Mouse (Mus musculus): ENCODE measurements at regions not wholly inside any gene's neighbourhood (a gene's known extent, or its start where the extent isn't known, plus 50 kb on each side); places are given as distances from the start of the nearest gene placed in this dataset.

DNA sequence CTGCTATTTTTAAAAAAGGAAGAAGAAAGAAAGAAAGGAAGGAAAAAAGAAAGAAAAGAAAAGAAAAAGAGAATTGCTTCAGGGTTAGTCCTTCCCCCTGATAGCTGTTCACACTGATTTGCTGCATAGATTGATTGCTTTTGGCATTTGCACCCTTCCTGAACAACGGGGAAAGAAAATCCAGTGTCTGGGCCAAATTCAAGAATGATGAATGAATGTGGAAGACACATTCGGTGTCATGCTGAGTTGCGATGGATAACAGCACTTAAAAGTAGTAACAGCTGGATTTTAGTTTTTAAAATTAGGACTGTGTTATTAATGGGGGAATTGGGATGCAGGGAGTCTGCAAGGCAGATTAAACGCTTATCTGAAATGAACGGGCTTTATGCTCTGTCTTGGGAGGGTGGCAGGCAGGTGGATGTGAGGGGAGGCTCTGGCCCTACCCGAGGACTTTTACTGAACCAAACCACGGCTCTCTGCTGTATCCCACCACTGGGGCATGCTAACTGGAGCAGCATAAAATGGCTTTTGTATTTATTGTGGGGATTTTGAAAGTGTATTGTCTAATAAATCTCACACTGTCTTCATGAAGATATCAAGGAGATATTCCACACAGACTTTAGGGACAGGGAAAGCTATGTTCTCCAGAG lies 114.4 kb downstream of the Lca5 start:
- no peak for DNase-seq

DNA sequence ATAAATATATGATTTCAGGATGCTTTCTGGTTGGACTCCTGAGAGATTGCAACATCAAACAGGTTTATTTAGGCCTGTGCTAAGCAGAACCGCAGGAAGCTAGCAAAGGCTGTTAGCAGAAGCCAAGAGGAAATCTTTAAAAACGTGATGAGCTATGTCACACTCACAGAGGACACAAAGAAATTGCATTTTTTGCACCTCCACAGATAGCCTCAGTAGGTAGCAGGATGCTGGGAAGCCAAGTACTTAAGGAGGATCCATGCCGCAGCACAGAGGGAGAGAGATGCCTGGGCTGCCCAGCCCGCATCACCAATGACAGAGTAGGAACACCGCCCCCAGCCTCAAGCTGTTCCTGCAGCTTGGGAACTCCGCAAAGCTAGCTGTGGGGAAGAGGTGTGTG lies 115.0 kb downstream of the Lca5 start:
- no peak for DNase-seq

DNA sequence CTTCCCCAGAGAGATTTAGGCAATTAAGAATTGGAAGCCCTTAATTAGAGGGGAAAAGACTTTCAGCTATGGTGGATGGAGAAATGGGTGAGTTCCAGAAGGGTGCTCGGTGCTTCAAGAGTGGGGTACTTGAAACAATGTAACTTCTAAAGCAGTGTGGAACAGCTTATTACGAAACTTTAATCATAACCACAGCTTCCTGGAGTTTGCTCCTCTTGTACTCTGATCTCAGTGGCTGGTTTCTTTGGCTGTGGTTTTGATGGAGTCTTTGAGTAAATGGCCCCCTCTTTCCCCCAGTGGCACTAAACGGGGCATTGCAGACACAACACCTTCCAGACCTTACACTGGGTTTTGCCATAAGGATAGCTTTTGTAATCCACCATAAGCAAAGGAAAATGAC lies 116.6 kb downstream of the Lca5 start:
- DNase-seq: no peak

DNA sequence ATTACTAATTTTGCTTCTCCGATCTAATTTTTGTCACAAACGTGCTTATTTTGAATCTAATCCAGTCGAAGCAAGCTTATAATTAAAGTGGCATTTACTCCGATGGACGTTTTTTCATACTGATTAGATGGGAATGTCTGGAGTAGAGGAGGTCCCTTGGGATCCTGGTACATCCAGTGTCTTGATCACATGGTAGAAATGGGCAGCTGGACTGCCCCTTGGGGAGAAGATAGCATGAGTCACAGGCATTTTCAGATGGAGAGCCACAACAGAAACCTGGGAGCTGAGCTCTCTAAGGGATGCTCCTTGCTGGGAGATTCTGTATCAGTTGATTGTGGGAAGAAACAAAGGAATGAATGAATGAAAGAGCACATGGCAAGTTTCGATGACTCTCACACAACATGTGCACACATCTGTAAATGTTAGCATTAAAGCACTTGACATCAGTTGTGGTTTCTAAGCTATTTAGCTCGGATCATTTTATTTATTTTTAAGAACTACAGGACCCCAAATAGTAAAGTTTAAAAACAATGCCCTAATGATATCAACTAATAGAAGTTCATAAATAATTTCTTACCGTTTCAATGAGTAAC lies 117.8 kb downstream of the Lca5 start:
- no peak for DNase-seq

DNA sequence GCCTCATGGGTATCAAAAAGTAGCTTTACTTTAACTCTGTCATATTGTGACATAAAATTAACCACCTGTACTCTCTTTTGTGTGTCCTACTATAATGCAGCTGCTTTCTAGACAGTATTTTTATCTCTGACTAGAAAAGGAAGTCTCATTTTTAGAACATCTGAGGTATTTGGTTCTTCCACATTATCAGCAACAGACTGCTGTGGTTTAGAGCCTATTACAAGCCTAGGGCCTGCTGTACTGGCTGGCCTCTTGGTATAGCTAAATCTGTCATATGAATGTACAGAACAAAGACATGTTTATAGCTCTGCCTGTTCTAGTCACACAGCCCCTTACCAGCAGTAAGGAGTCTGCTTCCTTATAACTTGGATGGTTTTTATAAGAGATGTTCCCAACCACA lies 119.1 kb downstream of the Lca5 start:
- DNase-seq: no peak

DNA sequence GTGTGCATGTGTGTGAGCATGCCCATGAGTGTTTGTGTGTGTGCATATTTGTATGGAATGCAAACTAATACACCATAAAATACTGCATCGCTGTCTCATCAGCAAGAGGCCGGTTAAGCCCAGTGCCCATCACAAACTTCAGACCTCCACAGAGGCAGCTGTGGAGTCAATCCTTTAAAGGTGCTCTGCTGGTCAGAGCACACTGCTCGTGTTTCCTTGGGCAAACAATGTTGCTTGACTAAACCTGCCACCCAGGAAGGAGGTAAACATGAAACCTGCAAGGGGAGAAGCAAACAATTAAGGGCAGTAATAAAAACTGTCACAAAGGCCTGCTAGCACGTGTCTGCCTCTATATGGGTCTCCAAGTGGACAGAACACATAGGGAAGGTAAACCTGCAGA lies 120.1 kb downstream of the Lca5 start:
- no peak for DNase-seq

DNA sequence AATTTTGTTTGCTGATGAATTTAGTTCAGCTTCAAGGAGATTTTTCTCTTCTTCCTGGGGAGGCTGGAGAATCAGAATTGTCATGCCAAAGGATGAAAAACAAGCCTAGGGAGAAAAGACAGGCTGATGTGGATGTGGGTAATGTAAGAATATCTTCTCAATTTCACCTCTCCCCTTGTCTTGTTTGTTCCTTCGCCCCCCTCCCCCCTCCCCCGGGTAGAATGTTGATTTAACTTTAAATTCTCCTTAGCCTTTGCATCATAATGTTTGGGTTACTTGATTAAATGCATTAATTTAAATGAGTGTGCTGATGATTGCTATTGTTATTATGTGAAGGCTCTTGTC lies 124.1 kb downstream of the Lca5 start:
- DNase-seq: no peak

DNA sequence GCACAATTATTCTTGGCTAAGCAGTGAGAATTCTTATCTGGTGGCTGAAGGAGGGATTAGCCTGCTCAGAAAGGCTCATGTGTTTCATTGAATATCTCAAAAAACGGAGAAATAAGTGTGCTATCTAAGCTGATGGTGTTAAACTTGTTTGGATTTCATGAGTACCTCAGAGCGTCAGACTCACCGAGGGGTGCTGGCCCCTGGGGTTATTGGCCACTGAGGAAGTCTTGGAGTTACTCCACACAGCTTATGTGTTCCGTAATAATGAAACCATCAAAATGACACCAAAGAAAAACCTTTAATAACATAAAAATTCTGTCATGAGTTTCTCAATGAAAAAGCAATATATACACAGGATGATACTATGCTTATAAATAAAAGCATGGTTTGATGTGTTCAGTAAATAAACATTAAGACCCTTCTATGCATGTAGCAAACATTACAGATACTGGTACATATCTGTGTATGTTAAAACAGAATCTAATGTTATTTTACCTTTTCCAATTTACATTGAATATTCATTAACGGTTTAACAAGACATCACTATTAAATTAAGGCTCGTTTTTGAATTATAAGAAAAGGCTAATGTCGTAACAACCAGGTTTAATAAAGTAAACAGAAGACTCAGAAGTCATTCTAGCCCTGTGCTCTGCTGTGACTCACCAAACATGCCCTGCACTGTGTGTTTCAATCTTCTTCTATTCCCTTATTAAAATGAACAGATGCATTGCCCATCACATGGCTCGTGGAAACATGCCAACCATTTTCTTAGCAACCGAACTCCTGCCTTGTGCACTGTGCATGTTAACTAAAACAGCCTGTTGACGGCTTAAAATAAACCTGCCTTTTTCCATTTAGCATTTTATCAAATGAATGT lies 124.7 kb downstream of the Lca5 start:
- no peak for DNase-seq

DNA sequence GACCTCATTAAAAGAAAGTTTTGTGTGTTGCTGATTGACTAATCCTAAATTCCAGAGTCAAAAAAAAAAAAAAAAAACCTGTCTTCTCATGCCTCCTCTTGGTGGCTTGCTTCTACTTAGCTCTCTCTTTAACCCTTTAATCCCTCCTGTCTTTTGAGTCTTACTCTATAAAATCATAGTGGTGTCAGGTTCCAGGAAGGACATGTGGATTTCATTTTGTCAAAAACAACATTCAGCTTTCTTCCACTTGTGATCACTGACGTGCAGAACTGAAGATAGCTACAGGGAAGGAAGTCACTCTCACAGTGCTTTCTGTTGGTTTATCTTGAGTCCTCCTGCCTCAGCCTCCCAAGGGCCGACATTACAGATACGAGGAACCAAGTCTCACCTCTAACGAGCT lies 132.2 kb downstream of the Lca5 start:
- DNase-seq: no peak

DNA sequence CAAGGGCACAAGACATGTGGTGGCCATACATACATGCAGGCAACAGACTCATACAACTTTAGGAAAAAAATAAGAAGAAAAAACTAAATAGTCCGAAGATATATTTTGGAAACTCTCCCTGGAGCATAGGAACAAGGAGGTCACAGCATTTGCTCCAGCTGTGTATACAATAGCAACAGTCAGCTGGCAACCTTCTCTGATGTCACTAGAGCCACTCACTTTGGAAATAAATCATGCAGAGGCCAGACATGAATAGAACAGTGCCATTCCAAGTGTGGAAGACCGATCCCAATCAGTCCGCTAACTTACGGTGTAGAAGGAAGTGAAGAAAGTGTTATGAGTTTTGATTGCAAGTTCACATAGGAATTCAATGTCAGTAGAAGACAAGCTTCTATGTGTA lies 132.8 kb downstream of the Lca5 start:
- DNase-seq: no peak

DNA sequence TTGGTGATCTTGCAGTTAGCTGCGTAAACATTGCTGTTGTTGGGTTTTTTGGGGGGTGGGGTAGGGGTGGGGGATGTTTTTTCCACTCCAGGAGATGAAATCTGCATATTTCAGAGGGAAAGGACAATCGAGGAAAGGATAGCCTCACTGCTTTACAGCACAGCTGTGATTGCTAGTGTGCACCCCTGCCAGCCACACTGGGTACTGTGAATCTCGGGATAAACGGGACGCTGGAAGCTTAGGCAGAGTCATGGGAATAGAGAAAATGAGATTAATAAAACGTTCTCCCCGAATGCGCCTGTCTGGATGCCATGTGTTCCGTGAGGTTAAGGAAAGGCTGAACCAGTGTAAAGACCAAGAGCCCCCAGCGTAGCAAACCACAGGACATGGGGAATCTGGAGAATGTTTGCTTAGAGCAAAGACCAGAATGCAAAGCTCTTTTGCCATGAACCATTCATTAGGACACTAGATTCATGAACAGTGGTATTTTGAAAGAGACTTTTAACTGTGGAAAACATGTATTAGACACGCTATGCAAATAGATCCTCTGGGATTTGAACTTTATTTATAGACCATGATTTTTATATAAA lies 133.5 kb downstream of the Lca5 start:
- DNase-seq: no peak

DNA sequence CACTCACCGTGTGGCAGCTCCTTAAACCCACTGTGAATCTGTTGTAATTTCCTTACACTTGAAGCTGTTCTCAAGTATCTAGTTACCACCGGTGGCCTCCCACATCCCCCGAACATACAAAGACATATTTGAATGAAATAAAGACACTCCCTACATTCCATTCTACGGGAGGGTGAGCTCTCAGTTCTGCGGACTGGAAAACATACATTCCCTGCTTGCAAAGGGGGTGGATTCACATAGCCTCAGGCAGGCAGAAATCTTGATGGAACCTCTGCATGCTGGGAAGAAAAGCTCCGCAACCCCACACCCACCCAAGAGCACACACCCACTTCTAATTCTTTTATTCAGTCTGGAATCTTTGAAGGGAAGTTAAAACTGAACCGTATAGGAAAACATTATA lies 136.0 kb downstream of the Lca5 start:
- no peak for DNase-seq

DNA sequence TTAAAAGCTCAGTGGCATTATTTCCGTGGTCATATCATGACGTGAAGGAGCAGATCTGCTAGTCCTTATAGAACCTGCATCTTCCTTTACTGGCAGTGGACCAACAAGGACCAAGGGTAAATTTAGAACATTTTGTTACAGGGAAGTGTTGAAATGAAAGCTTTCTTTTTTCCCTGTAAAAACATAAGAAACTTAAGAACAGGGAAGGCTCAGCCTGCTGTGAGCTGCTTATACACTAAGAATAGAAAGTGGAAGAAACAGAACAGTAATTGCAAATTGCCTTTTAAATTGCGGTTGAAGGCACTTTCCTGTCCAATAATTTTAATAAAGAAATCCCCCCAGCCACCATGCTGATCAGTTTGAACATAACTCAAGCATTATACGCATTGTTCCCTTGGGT lies 140.4 kb downstream of the Lca5 start:
- DNase-seq: no peak

DNA sequence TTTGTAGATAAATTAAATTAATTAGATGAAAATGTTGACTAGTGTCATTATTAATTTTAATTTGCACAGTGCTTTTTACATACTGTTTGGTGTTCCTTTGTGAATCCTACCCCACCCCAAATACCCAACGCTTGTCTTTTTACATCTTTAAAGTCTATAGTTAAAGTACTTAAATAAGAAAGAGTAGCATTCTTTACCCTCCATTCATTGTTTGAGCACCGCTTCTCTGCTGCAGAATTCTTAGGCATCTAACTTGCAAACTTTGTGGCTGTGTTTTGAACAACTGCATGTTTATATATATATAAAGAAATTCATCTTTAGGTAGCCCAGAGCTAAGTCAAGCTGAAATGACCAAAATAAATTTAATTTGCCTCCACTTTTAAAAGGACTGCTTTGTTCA lies 140.9 kb downstream of the Lca5 start:
- DNase-seq: no peak

DNA sequence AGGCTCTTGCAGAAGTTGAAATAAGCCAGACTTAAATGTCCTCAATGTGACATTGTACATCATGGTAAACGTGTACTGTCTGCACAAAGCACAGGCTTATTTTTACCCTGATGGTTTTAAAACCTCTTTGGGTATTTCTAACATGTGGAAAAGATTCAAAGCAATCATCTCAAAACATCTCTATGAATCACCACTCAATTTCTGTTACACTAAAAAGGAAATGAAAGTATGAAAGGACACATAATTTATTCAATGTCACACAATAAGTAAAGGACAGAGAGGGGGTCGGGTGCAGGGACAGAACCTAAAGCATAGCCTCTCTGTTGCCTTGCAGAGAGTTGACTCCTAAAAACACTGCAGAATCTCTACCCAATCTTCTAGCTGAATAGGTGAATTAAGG lies 141.3 kb downstream of the Lca5 start:
- DNase-seq: no peak

DNA sequence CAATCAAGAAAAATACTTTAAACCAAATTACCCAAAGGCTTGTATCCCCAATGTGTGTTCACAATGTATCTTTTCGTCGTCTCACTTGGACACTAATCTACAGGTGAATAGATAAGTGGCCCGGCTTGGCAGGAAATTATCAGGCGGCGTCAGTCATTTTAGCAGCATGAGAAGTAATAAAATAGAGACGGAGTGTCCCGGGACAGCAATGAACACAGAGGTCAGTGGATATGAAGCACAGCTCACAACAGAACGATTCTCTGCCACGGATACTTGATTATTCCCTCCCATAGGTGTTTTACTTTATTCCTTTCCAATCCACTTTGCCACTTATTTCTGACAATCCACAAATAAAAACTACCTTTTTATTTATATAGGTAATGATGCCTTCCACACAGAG lies 145.5 kb downstream of the Lca5 start:
- no peak for DNase-seq

DNA sequence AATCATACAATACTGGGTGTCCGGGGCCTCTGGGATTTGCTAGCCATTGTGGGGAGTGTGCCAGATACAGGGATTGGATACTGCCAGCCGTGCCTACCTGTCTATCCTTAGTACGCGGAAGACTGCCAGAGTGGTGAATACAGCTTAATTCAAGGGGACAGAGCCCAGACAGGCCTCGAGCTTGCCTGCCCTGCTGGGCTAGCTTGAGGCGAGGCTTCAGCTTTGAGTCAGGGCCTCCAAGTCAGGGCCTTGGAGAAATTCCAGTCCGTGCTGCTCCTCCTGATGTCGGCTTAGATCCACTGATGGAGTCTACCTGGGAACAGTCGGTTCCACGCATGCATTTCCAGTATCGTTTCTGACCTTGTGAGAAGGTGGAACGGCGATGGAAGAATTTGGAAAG lies 146.5 kb downstream of the Lca5 start:
- no peak for DNase-seq

DNA sequence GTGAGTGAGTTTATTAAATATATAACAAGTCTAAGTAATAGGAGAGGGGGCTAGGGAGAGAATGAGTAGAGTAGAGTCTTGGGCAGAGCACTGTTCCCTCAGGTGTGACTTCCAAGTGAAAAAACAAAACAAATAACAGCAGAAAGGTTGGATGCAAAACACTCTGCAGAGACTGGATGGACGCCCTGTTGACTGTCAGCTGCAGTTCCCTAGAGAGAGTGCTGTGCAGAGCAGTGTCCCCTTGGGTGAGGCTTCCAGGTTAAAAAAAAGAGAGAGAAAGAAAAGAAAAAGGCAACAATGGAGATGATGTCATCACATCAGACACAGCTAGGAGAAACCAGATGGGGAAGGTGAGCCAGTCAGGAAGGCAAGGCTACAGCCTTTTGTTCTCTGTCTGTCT lies 137.6 kb upstream of the Hmgn3 start:
- peak in 1 of 2 experiments; percentile 18 for DNase-seq

DNA sequence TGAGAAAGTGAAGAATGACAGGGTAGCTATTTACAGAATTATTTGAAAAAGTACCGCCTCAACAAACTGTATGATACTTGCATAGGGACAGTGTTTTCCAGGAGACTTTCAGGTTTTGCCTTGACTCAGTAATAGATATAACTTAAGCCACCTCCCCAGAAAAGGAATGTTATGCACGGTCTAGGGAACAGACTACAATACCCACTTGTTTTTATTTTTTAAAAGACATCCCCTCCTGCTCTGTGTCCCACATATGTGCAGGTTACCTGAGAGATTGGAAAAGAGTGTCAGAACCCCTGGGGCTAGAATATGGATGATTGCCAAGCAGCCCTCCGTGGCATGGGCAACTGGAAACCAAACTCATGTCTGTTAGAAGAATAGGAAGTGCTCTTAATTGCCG lies 137.2 kb upstream of the Hmgn3 start:
- DNase-seq: peak in 1 of 2 experiments; percentile 13

DNA sequence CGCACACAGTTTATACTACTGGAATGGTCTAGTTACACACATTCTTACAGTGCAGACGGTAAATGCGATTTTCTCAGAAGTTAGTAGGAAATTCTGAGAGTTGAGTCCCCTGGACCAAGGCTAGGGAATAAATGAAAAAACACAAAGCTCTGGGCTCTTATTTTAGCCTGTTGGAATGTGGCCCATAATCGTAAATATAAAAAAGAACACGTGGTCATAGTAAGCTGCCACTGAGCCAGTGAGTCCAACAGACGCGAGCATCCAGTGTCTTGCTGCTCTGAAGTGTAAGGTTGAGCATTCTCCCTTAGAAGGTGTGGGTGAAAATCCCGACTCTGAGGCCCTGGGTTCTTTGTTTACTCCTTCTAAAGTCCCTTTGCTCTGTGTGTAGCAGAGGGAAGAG lies 136.8 kb upstream of the Hmgn3 start:
- no peak for DNase-seq

DNA sequence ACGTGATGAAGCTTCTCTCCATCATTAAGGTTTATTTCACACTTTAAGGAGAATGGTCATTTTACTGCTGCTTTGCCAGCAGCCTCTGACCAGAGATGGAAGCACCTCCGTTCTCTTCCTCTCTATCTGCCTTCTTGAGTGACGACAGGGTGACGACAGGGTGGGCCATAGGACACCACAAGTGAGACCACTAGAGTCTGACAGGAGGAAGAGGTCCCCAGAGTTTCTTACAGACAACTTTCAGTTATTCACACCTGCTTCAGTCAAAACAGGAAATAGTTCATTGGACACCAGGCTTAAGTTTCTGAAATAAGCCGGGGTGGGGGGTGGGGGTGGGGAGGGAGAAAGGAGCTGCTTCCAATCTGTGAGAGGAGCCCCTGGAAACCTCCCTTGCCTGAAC lies 131.3 kb upstream of the Hmgn3 start:
- peak; percentile 56 to 59 for DNase-seq

DNA sequence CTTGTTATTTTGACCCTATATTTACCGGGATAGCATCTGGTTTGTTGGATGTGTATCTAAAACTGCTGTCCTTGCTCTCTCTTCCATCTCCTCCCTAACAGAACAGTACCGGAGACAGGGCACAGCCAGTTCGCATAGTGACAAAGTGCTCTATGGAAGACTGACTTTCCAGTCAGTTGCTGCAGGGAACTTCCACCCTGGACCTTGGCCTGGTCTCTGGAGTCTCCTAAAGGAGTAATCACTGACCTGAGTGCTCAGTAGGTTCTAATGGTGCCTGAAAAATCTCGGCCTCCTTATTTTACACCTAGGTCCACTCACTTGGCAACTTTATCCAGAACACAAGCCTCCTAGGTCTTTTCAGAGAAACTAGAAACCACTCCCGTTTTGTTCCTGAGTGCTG lies 130.9 kb upstream of the Hmgn3 start:
- DNase-seq: no peak

DNA sequence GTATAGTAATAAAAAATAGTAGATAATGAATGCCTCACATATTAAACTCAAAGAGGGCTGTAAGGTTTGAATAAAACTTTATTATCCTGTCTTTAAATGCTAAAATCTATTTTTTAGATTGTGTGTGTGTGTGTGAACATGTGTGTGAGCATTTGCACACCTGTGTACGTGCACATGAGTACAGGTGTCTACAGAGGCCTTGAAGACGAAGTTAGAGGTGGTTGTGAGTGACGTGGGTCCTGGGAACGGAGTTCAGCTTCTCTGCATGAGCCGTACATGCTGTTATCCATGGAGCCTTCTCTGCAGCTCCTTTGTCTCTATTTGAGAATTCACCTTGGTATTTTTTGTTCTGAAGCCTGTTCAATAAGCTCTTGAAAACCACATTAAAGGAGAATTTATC lies 129.8 kb upstream of the Hmgn3 start:
- no peak for DNase-seq

DNA sequence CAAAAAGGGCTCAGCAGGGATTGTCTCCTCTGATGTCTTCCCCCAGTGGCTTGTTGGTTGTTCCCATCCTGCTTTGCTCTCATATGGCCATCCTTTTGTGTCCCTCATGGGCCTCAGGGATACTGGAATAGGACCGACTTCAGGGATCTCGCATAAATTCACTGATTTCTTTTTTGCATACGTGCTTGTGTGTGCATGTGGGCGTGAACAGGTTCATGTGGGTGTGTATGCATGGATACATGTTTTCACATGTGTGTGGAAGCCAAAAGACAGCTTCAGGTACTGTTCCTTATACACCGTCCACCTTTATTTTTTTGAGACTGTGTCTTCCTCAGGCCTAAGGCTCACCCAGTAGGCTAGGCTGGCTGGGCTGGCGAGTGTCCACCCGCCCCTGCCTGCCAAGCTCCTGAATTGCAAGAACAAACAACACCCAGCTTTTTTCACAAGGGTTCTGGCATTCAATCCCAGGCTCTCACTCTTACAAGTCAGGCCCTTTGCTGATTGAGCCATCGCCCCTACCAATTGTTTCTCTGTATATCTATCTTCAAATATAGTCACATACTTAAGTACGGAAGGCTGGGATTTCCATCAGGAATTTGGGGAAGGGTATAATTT lies 127.0 kb upstream of the Hmgn3 start:
- no peak for DNase-seq
